Mouse (Mus musculus) heart, embryonic 13.5 days (tissue): Measurements from ENCODE around the gene Gm2001. TPM values are rescaled to one million over a fixed set of nuclear protein-coding genes. Genes with fewer than 3 reads are reported as not detected.

Source experiments
- polyA plus RNA-seq: library from polyadenylated mRNA; unstranded; fragments of >200 nt; fragmentation: Nextera tagmentation; extraction: Ambion mirVana; gene quantifications from 2 replicates; pipeline ENCODE4 v1.2.1, GENCODE M21; 2015

The Gm2001 gene
- polyA plus RNA-seq, 1 experiment from 2014 or later, result not detected

Other genes starting within 250 kb of the Gm2001 start
- not detected in 2 replicates for gene Oog1, start 239.7 kb downstream of the Gm2001 start, polyA plus RNA-seq
- not detected in 2 replicates for gene Gm4027, start 223.5 kb downstream of the Gm2001 start, polyA plus RNA-seq
- gene Gm16381, start 197.7 kb downstream of the Gm2001 start, polyA plus RNA-seq, result not detected in 2 replicates
- not detected in 2 replicates for gene Gm21319, start 66.6 kb downstream of the Gm2001 start, polyA plus RNA-seq
- not detected in 2 replicates for gene Gm21936, start 46.8 kb downstream of the Gm2001 start, polyA plus RNA-seq
- not detected in 2 replicates for gene BB287469, start 25.8 kb downstream of the Gm2001 start, polyA plus RNA-seq
- not detected in 2 replicates for gene Gm2016, start 31.7 kb upstream of the Gm2001 start, polyA plus RNA-seq
- gene Gm2022, start 53.0 kb upstream of the Gm2001 start, polyA plus RNA-seq, result not detected in 2 replicates
- not detected in 2 replicates for gene Gm2035, start 77.5 kb upstream of the Gm2001 start, polyA plus RNA-seq
- gene Gm2042, start 111.7 kb upstream of the Gm2001 start, polyA plus RNA-seq, result not detected in 2 replicates
- gene Gm2075, start 169.5 kb upstream of the Gm2001 start, polyA plus RNA-seq, result not detected in 2 replicates
- gene Gm6803, start 176.4 kb upstream of the Gm2001 start, polyA plus RNA-seq, result not detected in 2 replicates
- gene Gm2056, start 184.7 kb upstream of the Gm2001 start, polyA plus RNA-seq, result not detected in 2 replicates
- not detected in 2 replicates for gene Gm16368, start 241.4 kb upstream of the Gm2001 start, polyA plus RNA-seq